Mouse (Mus musculus) lung, embryonic 16.5 days (tissue): ENCODE results near the gene Vps25. TPM values are rescaled to one million over a fixed set of nuclear protein-coding genes. Genes with fewer than 3 reads are reported as not detected.
A peak's percentile ranks its signal among the peaks of the same experiment; 100 is the strongest.

Experiments
- ATAC-seq: fragments of 200-750 bp; cut with Nextera tagmentation; 2 replicates; pipeline ENCODE4 v1.8.0; 2017; ENCODE audit warnings: low read depth, mild to moderate bottlenecking, moderate library complexity
- H3K27ac ChIP-seq: fragments of 300-500 bp; sonication (generic); 2 replicates; pipeline ENCODE4 v1.5.1; 2014; ENCODE audit warnings: mild to moderate bottlenecking, control low read depth, low read length
- H3K27me3 ChIP-seq: fragments of 300-500 bp; sonication (generic); 2 replicates; pipeline ENCODE4 v1.6.1; 2014; ENCODE audit warnings: low read depth, low read length, mixed read lengths; ENCODE audit not compliant: control insufficient read depth, insufficient read depth
- H3K36me3 ChIP-seq: fragments of 300-500 bp; sonication (generic); 2 replicates; pipeline ENCODE4 v1.6.1; 2014; ENCODE audit warnings: low read length; ENCODE audit not compliant: control insufficient read depth, insufficient read depth
- H3K4me1 ChIP-seq: fragments of 300-500 bp; sonication (generic); replicated peaks from 2 replicates; pipeline ENCODE4 v1.6.1; 2014; ENCODE audit warnings: low read length, mixed read lengths; ENCODE audit not compliant: control insufficient read depth, insufficient read depth
- H3K4me2 ChIP-seq: fragments of 300-500 bp; sonication (generic); 2 replicates; pipeline ENCODE4 v1.6.1; 2014; ENCODE audit warnings: low read depth, low read length, control low read depth
- H3K4me3 ChIP-seq: fragments of 300-500 bp; sonication (generic); 2 replicates; pipeline ENCODE4 v1.5.1; 2014; ENCODE audit warnings: mild to moderate bottlenecking, low read length, control low read depth
- H3K9ac ChIP-seq: fragments of 300-500 bp; sonication (generic); 2 replicates; pipeline ENCODE4 v1.6.1; 2014; ENCODE audit warnings: low read length, control low read depth
- H3K9me3 ChIP-seq: fragments of 300-500 bp; sonication (generic); 2 replicates; pipeline ENCODE4 v1.6.1; 2016; ENCODE audit warnings: low read length; ENCODE audit not compliant: control insufficient read depth
- WGBS: fragments of 180-500 bp; shearing (Covaris S2); extraction: QIAGEN DNeasy Blood & Tissue Kit; methylation state at CpG from one replicate; pipeline ENCODE4 v1.1.7; 2014; 5-methylcytosine and 5-hydroxymethylcytosine counted together
- polyA plus RNA-seq: library from polyadenylated mRNA; unstranded; fragments of >200 nt; fragmentation: Nextera tagmentation; extraction: Ambion mirVana; gene quantifications from 2 replicates; pipeline ENCODE4 v1.2.1, GENCODE M21; 2015

Vps25 gene
- polyA plus RNA-seq, 1 experiment from 2014 or later: 132 TPM

DNA sequence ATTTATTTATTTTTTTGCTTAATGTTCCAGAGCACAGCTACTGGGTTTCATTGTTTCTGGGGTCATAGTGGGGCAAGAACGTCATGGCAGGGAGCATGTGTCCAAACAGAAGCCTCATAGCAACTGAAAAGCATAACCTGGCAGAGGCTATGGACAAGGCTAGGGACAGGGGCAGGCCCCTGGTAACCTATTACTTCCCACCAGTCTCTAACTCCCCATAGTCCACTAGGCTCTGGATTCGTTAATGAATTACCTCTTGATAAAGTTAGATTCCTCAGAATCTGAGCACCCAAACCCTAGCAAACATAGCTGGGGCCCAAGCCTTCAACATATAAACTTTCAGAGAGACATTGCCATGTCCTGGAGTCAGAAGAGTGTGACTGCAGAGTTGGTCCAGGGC is 2.5 kb upstream of the Vps25 start:
- Histone ChIP-seq H3K9ac (no peak overlapping the region), H3K27ac (no peak overlapping the region), H3K4me1 (peaks cover 18% of the 10 kb centered on the region), H3K9me3 (no peaks in the 10 kb centered on the region), H3K4me3 (no peak overlapping the region), H3K36me3 (no peaks in the 10 kb centered on the region), H3K4me2 (no peak overlapping the region), H3K27me3 (peaks cover 5% of the 10 kb centered on the region; the same call in 1 of the 2 replicates)
- ATAC-seq: no peak
- 68% methylated on average over 2 of the region's 2 CpGs for WGBS

DNA sequence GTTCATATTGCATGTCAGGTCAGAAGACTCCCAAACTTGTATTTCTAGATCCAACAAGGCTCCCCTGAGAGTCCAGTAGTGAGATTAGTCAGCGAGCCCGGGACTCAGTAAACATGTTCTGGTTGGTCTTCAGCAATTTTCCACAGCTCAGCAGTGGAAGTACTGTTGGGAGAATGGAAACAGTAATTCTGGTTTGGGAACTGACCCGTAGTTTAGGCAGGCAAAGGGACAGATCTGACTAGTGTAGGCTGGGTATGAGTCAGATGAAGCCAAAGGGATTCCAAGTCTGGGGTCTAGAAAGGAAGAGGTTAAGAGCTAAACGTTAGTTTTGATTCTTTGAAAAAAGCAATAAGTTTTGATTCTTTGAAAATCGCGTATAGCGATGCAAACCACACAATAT is 566 bp upstream of the Vps25 start:
- no peaks in the 10 kb centered on the region for H3K9me3 ChIP-seq
- peaks cover 4% of the 10 kb centered on the region; the same call in 1 of the 2 replicates for H3K36me3 ChIP-seq
- H3K27me3 ChIP-seq: no peaks in the 10 kb centered on the region; the same call in 1 of the 2 replicates
- peaks cover 15% of the 10 kb centered on the region for H3K4me1 ChIP-seq
- peak overlapping the region; percentile 84 for H3K4me2 ChIP-seq
- 4% methylated on average over 7 of the region's 7 CpGs for WGBS
- H3K9ac ChIP-seq: peak overlapping the region; percentile 96
- H3K4me3 ChIP-seq: peak overlapping the region; percentile 75
- peak overlapping the region; percentile 93 for H3K27ac ChIP-seq
- 0 out of 2 replicates have a peak, but pooled peaks have one; percentile 10 for ATAC-seq

DNA sequence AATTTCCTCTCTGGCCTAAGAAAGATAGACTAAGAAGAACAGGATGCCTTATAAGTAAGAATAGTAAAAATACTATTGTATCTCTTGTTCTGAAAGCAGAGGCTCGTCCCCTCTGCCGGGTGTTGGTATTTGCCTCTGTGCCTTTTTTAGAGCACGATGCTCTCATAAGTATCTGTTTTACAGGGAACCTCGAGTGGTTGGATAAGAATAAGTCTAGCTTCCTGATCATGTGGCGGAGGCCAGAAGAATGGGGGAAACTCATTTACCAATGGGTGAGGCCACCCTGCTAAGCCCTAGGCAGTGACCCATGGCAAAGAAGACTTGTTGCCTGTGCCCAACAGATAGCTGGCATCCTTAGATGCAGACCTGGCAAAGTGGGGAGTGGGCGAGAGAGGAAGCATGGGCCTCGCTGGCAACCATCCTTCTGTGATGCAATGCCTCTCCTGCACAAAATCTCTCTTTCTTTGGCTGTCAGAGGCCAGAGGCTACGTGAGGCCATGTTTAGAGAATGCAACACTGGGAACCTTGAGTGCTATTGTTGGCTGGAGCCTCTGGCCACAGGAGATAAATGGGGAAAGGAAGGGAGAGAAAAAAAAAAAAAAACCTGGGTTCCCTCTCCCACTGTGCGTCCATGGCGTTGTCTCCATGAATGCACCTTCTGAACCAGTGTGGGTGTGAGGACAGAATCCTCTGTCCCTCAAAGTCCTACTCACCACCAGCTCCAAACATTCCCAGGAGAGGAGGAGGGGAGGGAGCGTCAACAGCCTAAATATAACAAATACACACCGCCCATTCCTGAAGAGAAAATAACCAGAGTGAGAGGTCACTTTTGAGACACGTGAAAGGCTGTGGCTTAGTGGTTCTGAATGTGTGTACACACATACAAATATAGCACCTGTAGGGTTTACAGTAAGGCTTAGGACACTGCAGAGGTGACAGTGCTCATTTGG is 2.6 kb downstream of the Vps25 start:
- ATAC-seq: no peak
- no peaks in the 10 kb centered on the region for H3K9me3 ChIP-seq
- no peaks in the 10 kb centered on the region for H3K27me3 ChIP-seq
- peaks cover 6% of the 10 kb centered on the region for H3K36me3 ChIP-seq
- H3K4me1 ChIP-seq: peaks cover 28% of the 10 kb centered on the region
- H3K4me3 ChIP-seq: no peak overlapping the region
- H3K27ac ChIP-seq: no peak overlapping the region
- no peak overlapping the region for H3K4me2 ChIP-seq
- no peak overlapping the region for H3K9ac ChIP-seq
- WGBS: 80% methylated on average over 13 of the region's 13 CpGs

DNA sequence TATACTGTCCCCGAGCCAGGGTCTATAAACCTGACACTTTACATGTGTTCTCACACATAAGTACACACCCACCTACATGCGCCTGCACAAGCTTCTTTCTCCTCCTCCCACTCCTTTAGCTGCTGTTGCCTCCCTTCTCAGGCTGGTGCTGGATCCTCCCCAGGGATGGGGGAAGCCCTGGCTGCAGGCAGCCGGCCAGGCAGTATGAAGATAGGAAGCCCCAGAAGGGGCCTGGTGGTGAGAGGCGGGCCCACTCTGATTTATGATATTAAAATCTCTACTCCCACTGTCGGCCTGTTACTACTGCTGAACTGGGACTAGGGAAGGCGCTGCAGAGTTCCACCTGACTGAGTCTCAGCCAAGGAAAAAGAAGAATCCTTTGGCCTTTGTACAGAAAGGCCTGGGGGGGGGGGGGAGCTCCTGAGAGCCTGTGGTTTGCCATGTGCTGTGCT is 5.8 kb downstream of the Vps25 start:
- H3K27me3 ChIP-seq: peaks cover 25% of the 10 kb centered on the region
- H3K4me3 ChIP-seq: peak overlapping the region; percentile 54
- H3K9ac ChIP-seq: peak overlapping the region; percentile 77; the same call in 1 of the 2 replicates
- peak; percentile 37 for ATAC-seq
- no peaks in the 10 kb centered on the region for H3K9me3 ChIP-seq
- H3K4me1 ChIP-seq: peaks cover 32% of the 10 kb centered on the region
- H3K27ac ChIP-seq: peak overlapping the region; percentile 76
- H3K4me2 ChIP-seq: peak overlapping the region; percentile 97
- 31% methylated on average over 6 of the region's 6 CpGs for WGBS
- H3K36me3 ChIP-seq: peaks cover 6% of the 10 kb centered on the region

DNA sequence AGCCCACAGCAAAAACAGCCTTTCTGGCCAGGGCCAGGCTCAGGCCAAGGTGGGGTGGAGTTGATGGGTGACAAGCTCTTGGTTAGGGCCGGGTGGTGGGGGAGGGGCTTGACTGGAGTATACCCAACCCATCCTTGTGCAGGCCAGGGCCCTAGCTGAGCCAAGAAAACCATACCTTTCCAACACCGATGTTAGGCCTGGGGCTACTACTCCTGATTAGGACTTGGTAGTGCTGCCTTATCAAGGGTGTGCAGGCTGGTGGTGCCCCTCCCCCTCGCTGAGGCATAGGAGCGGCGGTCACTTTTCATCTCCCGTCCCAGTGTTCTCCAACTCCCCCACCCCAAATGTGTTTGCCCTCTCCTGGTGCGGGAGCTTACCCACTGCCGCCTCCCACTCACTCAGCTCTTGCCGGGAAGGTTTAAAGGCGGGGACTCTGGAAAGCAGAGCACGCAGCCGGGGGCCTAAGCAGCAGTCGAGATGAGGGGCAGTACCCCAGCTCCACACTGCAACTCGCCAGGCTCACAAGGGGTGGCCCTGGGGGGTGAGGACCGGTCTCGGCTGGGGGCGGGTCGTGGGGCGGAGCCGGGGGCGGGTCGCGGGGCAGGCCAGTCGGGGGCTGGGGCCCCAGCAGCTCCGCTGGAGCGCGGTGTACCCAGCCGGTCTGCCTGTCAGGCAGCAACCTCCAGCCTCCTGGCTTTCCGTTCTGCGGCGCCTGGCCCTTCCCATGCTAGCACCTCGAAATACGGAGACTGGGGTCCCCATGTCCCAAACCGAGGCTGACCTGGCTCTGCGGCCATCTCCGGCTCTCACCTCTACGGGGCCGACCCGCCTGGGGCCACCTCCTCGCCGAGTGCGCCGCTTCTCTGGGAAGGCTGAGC is 6.7 kb downstream of the Vps25 start, which contains the start of gene Wnk4:
Gene Wnk4 (plus strand): TSS at position 620 of the 878 bp plus-strand sequence.
- H3K4me2 ChIP-seq: peak within 1 kb of the TSS; percentile 97
- ATAC-seq: peak; percentile 89
- H3K27ac ChIP-seq: peak within 1 kb of the TSS; percentile 76
- peaks cover 32% of the 10 kb centered on the region for H3K4me1 ChIP-seq
- peaks cover 6% of the 10 kb centered on the region for H3K36me3 ChIP-seq
- peak within 1 kb of the TSS; percentile 77 for H3K9ac ChIP-seq
- H3K9me3 ChIP-seq: no peaks in the 10 kb centered on the region
- peak within 1 kb of the TSS; percentile 54 for H3K4me3 ChIP-seq
- under 1% methylated on average over 37 of the region's 43 CpGs for WGBS
- H3K27me3 ChIP-seq: peaks cover 30% of the 10 kb centered on the region

DNA sequence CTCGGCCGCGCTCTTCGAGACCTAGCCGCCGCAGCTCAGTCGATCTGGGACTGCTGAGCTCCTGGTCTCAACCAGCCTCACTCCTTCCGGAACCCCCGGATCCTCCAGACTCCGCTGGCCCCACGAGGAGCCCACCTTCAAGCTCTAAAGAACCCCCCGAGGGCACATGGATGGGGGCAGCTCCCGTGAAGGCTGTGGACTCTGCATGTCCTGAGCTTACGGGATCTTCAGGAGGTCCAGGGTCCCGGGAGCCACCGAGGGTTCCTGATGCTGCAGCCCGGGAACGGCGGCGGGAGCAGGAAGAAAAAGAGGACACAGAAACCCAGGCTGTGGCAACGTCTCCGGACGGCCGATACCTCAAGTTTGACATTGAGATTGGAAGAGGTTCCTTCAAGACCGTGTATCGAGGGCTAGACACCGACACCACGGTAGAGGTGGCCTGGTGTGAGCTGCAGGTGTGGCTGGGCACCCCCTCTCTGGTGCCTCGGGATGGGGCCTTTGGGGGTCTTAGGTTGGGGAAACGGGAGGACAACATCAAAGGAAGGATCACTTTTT is 7.4 kb downstream of the Vps25 start:
- Histone ChIP-seq H3K9ac (peak overlapping the region; percentile 77), H3K27ac (peak overlapping the region; percentile 76; the same call in 1 of the 2 replicates), H3K4me2 (peak overlapping the region; percentile 97), H3K4me3 (peak overlapping the region; percentile 54), H3K9me3 (no peaks in the 10 kb centered on the region), H3K27me3 (peaks cover 33% of the 10 kb centered on the region), H3K4me1 (peaks cover 35% of the 10 kb centered on the region), H3K36me3 (peaks cover 6% of the 10 kb centered on the region)
- under 1% methylated on average over 30 of the region's 30 CpGs for WGBS
- peak; percentile 7; the same call in 1 of the 2 replicates for ATAC-seq

DNA sequence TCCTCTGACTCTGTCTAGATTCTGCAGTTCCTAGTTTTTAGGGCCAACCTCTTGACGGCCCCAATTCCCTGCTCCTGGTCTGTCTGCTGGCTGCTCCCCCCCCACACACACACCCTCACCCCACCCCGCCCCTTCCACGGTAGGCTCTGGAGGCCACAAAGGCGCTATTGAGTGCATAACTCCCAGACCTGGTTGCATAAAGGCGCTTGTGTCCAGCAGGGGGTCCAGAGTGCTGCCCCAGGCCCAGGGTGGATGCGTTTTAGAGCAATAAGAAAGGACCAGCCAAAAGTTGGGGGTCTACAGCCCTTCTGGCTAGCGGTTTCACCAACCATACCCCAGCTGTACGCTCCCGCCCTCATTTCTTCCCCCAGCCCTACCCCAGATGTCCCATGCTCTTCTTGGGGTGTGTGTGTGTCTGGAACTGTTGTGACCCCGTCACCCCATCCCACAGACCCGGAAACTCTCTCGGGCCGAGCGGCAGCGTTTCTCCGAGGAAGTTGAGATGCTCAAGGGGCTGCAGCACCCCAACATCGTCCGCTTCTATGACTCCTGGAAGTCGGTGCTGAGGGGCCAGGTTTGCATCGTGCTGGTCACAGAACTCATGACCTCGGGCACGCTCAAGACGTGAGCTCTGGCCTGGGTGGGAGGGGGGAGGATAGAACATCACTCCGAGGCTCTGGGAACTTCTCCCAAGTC is 8.9 kb downstream of the Vps25 start:
- no peak for ATAC-seq
- H3K27me3 ChIP-seq: peaks cover 35% of the 10 kb centered on the region
- peaks cover 35% of the 10 kb centered on the region for H3K4me1 ChIP-seq
- WGBS: 9% methylated on average over 24 of the region's 24 CpGs
- H3K9me3 ChIP-seq: no peaks in the 10 kb centered on the region
- H3K4me2 ChIP-seq: peak overlapping the region; percentile 29
- peaks cover 6% of the 10 kb centered on the region for H3K36me3 ChIP-seq
- peak overlapping the region; percentile 12; the same call in 1 of the 2 replicates for H3K9ac ChIP-seq
- no peak overlapping the region for H3K27ac ChIP-seq
- peak overlapping the region; percentile 17 for H3K4me3 ChIP-seq

DNA sequence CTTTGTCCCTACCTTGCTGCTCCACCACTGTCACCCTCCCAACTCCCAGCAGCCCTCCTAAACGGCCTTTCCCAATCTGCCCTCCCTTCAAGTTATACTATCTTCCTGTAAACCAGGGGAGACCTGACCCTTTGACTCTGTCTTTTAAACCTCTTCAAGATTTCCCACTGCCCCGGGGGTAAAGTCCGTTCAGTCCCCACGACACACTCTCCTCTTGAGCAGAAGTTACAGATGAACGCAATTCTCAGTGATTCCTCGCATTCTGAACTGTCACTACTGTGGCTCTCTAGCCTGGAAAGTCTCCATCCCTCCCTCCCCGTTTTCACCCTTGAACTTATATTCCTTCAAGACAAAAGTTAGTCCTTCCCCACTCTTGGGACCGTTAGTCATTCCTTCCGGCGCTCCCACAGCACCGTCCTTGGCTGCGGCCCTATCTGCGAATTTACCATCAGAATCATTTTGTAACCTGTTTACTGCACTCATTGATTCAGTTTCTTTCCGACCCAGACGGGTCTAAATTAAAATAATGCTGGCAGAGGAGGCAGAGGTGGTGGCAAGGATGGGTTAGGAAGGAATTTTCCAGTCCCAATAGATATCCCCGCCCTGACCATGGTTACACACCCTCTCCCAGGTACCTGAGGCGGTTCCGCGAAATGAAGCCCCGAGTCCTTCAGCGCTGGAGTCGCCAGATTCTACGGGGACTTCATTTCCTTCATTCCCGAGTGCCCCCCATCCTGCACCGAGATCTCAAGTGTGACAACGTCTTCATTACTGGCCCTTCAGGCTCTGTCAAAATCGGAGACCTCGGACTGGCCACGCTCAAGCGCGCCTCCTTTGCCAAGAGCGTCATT is 9.9 kb downstream of the Vps25 start:
- Histone ChIP-seq H3K9ac (no peak overlapping the region), H3K4me3 (no peak overlapping the region), H3K4me2 (no peak overlapping the region), H3K27ac (no peak overlapping the region), H3K27me3 (peaks cover 35% of the 10 kb centered on the region), H3K4me1 (peaks cover 35% of the 10 kb centered on the region), H3K36me3 (peaks cover 2% of the 10 kb centered on the region), H3K9me3 (no peaks in the 10 kb centered on the region)
- ATAC-seq: no peak
- 14% methylated on average over 32 of the region's 32 CpGs for WGBS
